Mouse (Mus musculus) embryonic facial prominence, embryonic 15.5 days (tissue): ENCODE data around the gene Olig3. TPM values are rescaled to one million over a fixed set of nuclear protein-coding genes. Genes with fewer than 3 reads are reported as not detected.

ENCODE experiments used
- ATAC-seq: fragments of 200-750 bp; cut with Nextera tagmentation; 2 replicates; pipeline ENCODE4 v1.8.0; 2017; ENCODE audit warnings: low read depth, moderate TSS enrichment; ENCODE audit not compliant: insufficient number of reproducible peaks, low FRiP score, low TSS enrichment
- H3K27ac ChIP-seq: fragments of 300-500 bp; sonication (generic); replicated peaks from 2 replicates; pipeline ENCODE4 v1.5.1; 2015; ENCODE audit warnings: mild to moderate bottlenecking, inconsistent platforms
- H3K27me3 ChIP-seq: fragments of 300-500 bp; sonication (generic); 2 replicates; pipeline ENCODE4 v1.6.1; 2015; ENCODE audit warnings: inconsistent platforms
- H3K36me3 ChIP-seq: fragments of 300-500 bp; sonication (generic); 2 replicates; pipeline ENCODE4 v1.6.1; 2015; ENCODE audit warnings: mild to moderate bottlenecking, inconsistent platforms
- H3K4me1 ChIP-seq: fragments of 300-500 bp; sonication (generic); 2 replicates; pipeline ENCODE4 v1.6.1; 2015; ENCODE audit warnings: inconsistent platforms
- H3K4me2 ChIP-seq: fragments of 300-500 bp; sonication (generic); replicated peaks from 2 replicates; pipeline ENCODE4 v1.6.1; 2015; ENCODE audit warnings: mild to moderate bottlenecking, inconsistent platforms
- H3K4me3 ChIP-seq: fragments of 300-500 bp; sonication (generic); replicated peaks from 2 replicates; pipeline ENCODE4 v1.5.1; 2015; ENCODE audit warnings: mild to moderate bottlenecking, inconsistent platforms
- H3K9ac ChIP-seq: fragments of 300-500 bp; sonication (generic); 2 replicates; pipeline ENCODE4 v1.6.1; 2015; ENCODE audit warnings: inconsistent platforms
- H3K9me3 ChIP-seq: fragments of 300-500 bp; sonication (generic); replicated peaks from 2 replicates; pipeline ENCODE4 v1.6.1; 2016; ENCODE audit warnings: inconsistent platforms
- WGBS: fragments of 180-500 bp; shearing (Covaris S2); methylation state at CpG from one replicate; pipeline ENCODE4 v1.1.7; 2015; 5-methylcytosine and 5-hydroxymethylcytosine counted together
- polyA plus RNA-seq: library from polyadenylated mRNA; unstranded; fragments of >200 nt; fragmentation: Nextera tagmentation; extraction: Ambion mirVana; gene quantifications from 2 replicates; pipeline ENCODE4 v1.2.1, GENCODE M21; 2015

Gene Olig3
- polyA plus RNA-seq, 1 experiment from 2014 or later, result not detected

DNA sequence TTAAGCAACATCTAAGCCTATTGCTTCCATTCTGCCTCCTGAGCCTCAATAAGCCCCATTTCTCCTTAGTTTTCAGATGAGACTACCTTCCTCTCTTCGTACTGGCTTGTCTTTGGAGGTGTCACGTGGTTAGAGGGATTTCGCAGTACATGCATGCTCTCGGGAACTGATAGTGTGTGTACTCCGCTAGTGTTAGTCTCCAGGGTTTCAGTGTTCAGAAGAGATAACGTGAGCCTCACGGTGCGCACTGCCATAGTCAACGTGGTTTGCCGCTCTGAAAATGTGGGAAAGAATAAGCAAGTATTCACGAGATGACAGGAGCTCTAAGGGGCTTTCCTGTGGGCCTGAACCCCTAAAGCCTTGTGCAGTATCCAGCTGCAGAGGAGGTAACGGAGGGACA is 41.1 kb downstream of the Olig3 start:
- ATAC-seq, result no peak
- H3K4me1 ChIP-seq, result no peaks in the 10 kb centered on the region

GRCm38 (mm10) chr10:19401136-19401535 is 44.8 kb downstream of the Olig3 start:
- H3K4me3 ChIP-seq, result no peak overlapping the region
- 0 out of 2 replicates have a peak, but pooled peaks cover 3% of the 10 kb centered on the region for H3K27me3 ChIP-seq
- H3K4me2 ChIP-seq, result no peak overlapping the region
- H3K9ac ChIP-seq, result no peak overlapping the region
- no peaks in the 10 kb centered on the region for H3K9me3 ChIP-seq
- H3K27ac ChIP-seq, result no peak overlapping the region
- ATAC-seq, result no peak
- no peaks in the 10 kb centered on the region for H3K4me1 ChIP-seq
- H3K36me3 ChIP-seq, result no peaks in the 10 kb centered on the region
- whole genome bisulfite sequencing, result 13% methylated on average over 5 of the region's 5 CpGs

More for the DNA sequence above, 41.1 kb downstream of the Olig3 start:
- H3K4me3 ChIP-seq, result no peak overlapping the region
- 0 out of 2 replicates have a peak, but pooled peaks cover 3% of the 10 kb centered on the region for H3K27me3 ChIP-seq
- no peak overlapping the region for H3K27ac ChIP-seq
- no peaks in the 10 kb centered on the region for H3K36me3 ChIP-seq
- H3K4me2 ChIP-seq, result no peak overlapping the region
- no peak overlapping the region for H3K9ac ChIP-seq
- WGBS, result 78% methylated on average over 12 of the region's 12 CpGs
- H3K9me3 ChIP-seq, result no peaks in the 10 kb centered on the region

- no peaks in the 10 kb centered on the region for H3K9me3 ChIP-seq
- H3K36me3 ChIP-seq, result no peaks in the 10 kb centered on the region
- WGBS, result 36% methylated on average over 1 of the region's 1 CpGs
- no peak overlapping the region for H3K27ac ChIP-seq
- no peak overlapping the region for H3K4me2 ChIP-seq
- no peak for ATAC-seq
- H3K27me3 ChIP-seq, result 0 out of 2 replicates have a peak, but pooled peaks cover 3% of the 10 kb centered on the region
- H3K4me3 ChIP-seq, result no peak overlapping the region
- H3K9ac ChIP-seq, result no peak overlapping the region
- no peaks in the 10 kb centered on the region for H3K4me1 ChIP-seq
Measured at GRCm38 (mm10) chr10:19404401-19404800, 48.1 kb downstream of the Olig3 start.

GRCm38 (mm10) chr10:19405959-19406358 is 49.6 kb downstream of the Olig3 start:
- no peak for ATAC-seq
- no peaks in the 10 kb centered on the region for H3K36me3 ChIP-seq
- H3K9me3 ChIP-seq, result no peaks in the 10 kb centered on the region
- 61% methylated on average over 1 of the region's 1 CpGs for WGBS
- no peak overlapping the region for H3K27ac ChIP-seq
- H3K4me3 ChIP-seq, result no peak overlapping the region
- H3K27me3 ChIP-seq, result 0 out of 2 replicates have a peak, but pooled peaks cover 2% of the 10 kb centered on the region
- H3K4me2 ChIP-seq, result no peak overlapping the region
- H3K9ac ChIP-seq, result no peak overlapping the region
- no peaks in the 10 kb centered on the region for H3K4me1 ChIP-seq

DNA sequence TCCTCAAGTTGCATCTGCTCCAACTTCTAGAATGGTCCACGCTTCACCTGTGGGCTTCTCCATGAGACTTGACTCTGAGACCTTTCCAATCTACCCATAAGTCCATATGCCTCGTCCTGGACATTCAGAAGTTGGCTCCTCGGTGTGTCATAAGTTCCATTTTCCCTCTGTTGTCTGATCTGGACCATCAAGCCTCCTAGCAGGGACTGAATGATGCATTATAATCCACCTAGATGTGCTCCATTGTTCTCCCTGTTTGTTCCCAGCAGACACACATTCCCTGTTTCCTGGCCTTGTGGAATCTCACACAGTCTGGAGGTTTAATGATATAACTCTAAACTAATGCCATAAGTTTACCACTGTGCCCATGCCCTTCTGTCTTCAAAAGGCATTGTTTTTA is 50.8 kb downstream of the Olig3 start:
- Histone ChIP-seq H3K9ac (no peak overlapping the region), H3K4me3 (no peak overlapping the region), H3K27ac (no peak overlapping the region), H3K4me1 (no peaks in the 10 kb centered on the region), H3K27me3 (no peaks in the 10 kb centered on the region), H3K4me2 (no peak overlapping the region), H3K9me3 (no peaks in the 10 kb centered on the region), H3K36me3 (no peaks in the 10 kb centered on the region)
- 88% methylated on average over 3 of the region's 3 CpGs for WGBS
- ATAC-seq, result no peak

Other genes starting within 250 kb of the Olig3 start
- gene Ifngr1, start 235.4 kb downstream of the Olig3 start, polyA plus RNA-seq, result 61.2 and 61.5 TPM in 2 replicates